Comparison of ENCODE assay signal across 10 mouse cellular contexts in genomic region chr9:65776137-65776872, GRCm38 (mm10). TPM values are rescaled to one million over a fixed set of nuclear protein-coding genes. Genes with fewer than 3 reads are reported as not detected.
DNase-seq lines count a peak whose midpoint lies in the region; ATAC-seq lines count a peak whose summit lies in the region.
"Had no signal": no experiment of that assay in that cellular context is flagged by ENCODE, and none has a peak within 500 bp of the region (broad histone marks: within the 10 kb centered on the region; RNA-seq: fewer than 3 reads in every experiment).

No protein-coding gene starts in this region.

- peaks cover 31% of the 10 kb centered on the region for H3K4me1 ChIP-seq in forebrain, embryonic 13.5 days
- H3K4me1 ChIP-seq in forebrain, embryonic 15.5 days, result peaks cover 19% of the 10 kb centered on the region
- H3K4me1 ChIP-seq in intestine, embryonic 16.5 days (ENCODE audit: control insufficient read depth, insufficient read depth, low read length), result peaks cover 17% of the 10 kb centered on the region
- H3K4me1 ChIP-seq in liver, embryonic 13.5 days (replicated peaks), result peaks cover 57% of the 10 kb centered on the region
- peaks cover 26% of the 10 kb centered on the region for H3K4me1 ChIP-seq in heart, embryonic 12.5 days (replicated peaks)

- H3K4me2 ChIP-seq in forebrain, embryonic 13.5 days, result no peak overlapping the region
- no peak overlapping the region for H3K4me2 ChIP-seq in forebrain, embryonic 15.5 days (replicated peaks)
- H3K4me2 ChIP-seq in intestine, embryonic 16.5 days (ENCODE audit: low read depth, low read length), result no peak overlapping the region
- H3K4me2 ChIP-seq in liver, embryonic 13.5 days, result peak overlapping the region; percentile 9; the same call in 1 of the 2 replicates
- no peak overlapping the region for H3K4me2 ChIP-seq in heart, embryonic 12.5 days

- H3K36me3 ChIP-seq in forebrain, embryonic 13.5 days (ENCODE audit: poor library complexity, severe bottlenecking), result peaks cover 6% of the 10 kb centered on the region; the same call in 1 of the 2 replicates
- H3K36me3 ChIP-seq in forebrain, embryonic 15.5 days, result no peaks in the 10 kb centered on the region
- no peaks in the 10 kb centered on the region for H3K36me3 ChIP-seq in intestine, embryonic 16.5 days (ENCODE audit: control insufficient read depth, insufficient read depth, low read length)
- H3K36me3 ChIP-seq in liver, embryonic 13.5 days, result peaks cover 10% of the 10 kb centered on the region
- H3K36me3 ChIP-seq in heart, embryonic 12.5 days, result peaks cover 9% of the 10 kb centered on the region; the same call in 1 of the 2 replicates

- peak; percentile 44 for DNase-seq in ES-CJ7 (ENCODE audit: low read depth, low spot score)
- DNase-seq in liver, embryonic 13.5 days, result no peak
- no peak for DNase-seq in frontal cortex, postnatal 10 days (ENCODE audit: low spot score in 2 of 2)
- DNase-seq in adrenal gland, postnatal 10 days, result no peak
- DNase-seq: thymus, adult 18-20 months had no signal

- H3K9me3 ChIP-seq in forebrain, embryonic 13.5 days (replicated peaks), result 0 out of 2 replicates have a peak, but pooled peaks cover 3% of the 10 kb centered on the region
- no peaks in the 10 kb centered on the region for H3K9me3 ChIP-seq in forebrain, embryonic 15.5 days
- H3K9me3 ChIP-seq in intestine, embryonic 16.5 days (ENCODE audit: control insufficient read depth, low read length), result no peaks in the 10 kb centered on the region
- no peaks in the 10 kb centered on the region for H3K9me3 ChIP-seq in liver, embryonic 13.5 days (replicated peaks)
- H3K9me3 ChIP-seq in heart, embryonic 12.5 days (replicated peaks), result peaks cover 7% of the 10 kb centered on the region; the same call in 1 of the 2 replicates

- H3K27ac ChIP-seq in forebrain, embryonic 13.5 days, result peak overlapping the region; percentile 25; the same call in 1 of the 2 replicates
- no peak overlapping the region for H3K27ac ChIP-seq in forebrain, embryonic 15.5 days (replicated peaks)
- H3K27ac ChIP-seq in intestine, embryonic 16.5 days (ENCODE audit: low read length), result peak overlapping the region; percentile 30
- peak overlapping the region; percentile 48 for H3K27ac ChIP-seq in liver, embryonic 13.5 days
- no peak overlapping the region for H3K27ac ChIP-seq in heart, embryonic 12.5 days (ENCODE audit: poor library complexity, severe bottlenecking)

- no peak for ATAC-seq in forebrain, embryonic 13.5 days
- ATAC-seq in forebrain, embryonic 15.5 days (replicated peaks), result no peak
- peak; percentile 73 for ATAC-seq in intestine, embryonic 16.5 days
- peak; percentile 53 for ATAC-seq in liver, embryonic 13.5 days (ENCODE audit: low read depth)
- ATAC-seq in heart, embryonic 12.5 days (ENCODE audit: insufficient number of reproducible peaks, low FRiP score), result no peak

- no peak overlapping the region for H3K9ac ChIP-seq in forebrain, embryonic 13.5 days
- no peak overlapping the region for H3K9ac ChIP-seq in forebrain, embryonic 15.5 days (replicated peaks)
- H3K9ac ChIP-seq in intestine, embryonic 16.5 days (ENCODE audit: low read depth, low read length), result no peak overlapping the region
- no peak overlapping the region for H3K9ac ChIP-seq in liver, embryonic 13.5 days
- H3K9ac ChIP-seq in heart, embryonic 12.5 days, result no peak overlapping the region

- WGBS in forebrain, embryonic 13.5 days, result 6% methylated on average over 8 of the region's 8 CpGs
- 9% methylated on average over 8 of the region's 8 CpGs for WGBS in forebrain, embryonic 15.5 days
- WGBS in intestine, embryonic 16.5 days, result 21% methylated on average over 8 of the region's 8 CpGs
- WGBS in liver, embryonic 13.5 days (ENCODE audit: insufficient replicate concordance), result 42% methylated on average over 8 of the region's 8 CpGs
- 22% methylated on average over 8 of the region's 8 CpGs for WGBS in heart, embryonic 12.5 days

- no peak overlapping the region for H3K4me3 ChIP-seq in forebrain, embryonic 13.5 days
- no peak overlapping the region for H3K4me3 ChIP-seq in forebrain, embryonic 15.5 days
- H3K4me3 ChIP-seq in intestine, embryonic 16.5 days (ENCODE audit: low read length), result no peak overlapping the region
- no peak overlapping the region for H3K4me3 ChIP-seq in liver, embryonic 13.5 days (replicated peaks)
- no peak overlapping the region for H3K4me3 ChIP-seq in heart, embryonic 12.5 days
- H3K4me3 ChIP-seq: erythroblast, embryonic 14.5 days had no signal

- no peaks in the 10 kb centered on the region for H3K27me3 ChIP-seq in forebrain, embryonic 13.5 days
- no peaks in the 10 kb centered on the region for H3K27me3 ChIP-seq in forebrain, embryonic 15.5 days
- no peaks in the 10 kb centered on the region for H3K27me3 ChIP-seq in intestine, embryonic 16.5 days (replicated peaks; ENCODE audit: control insufficient read depth, insufficient read depth, low read length)
- no peaks in the 10 kb centered on the region for H3K27me3 ChIP-seq in liver, embryonic 13.5 days
- H3K27me3 ChIP-seq in heart, embryonic 12.5 days (replicated peaks), result no peaks in the 10 kb centered on the region

RNA-seq across cellular contexts. Expression of gene Zfp609, which starts 51.1 kb away (rescaled TPM):
- 9.4 and 9.6 TPM in 2 replicates for polyA plus RNA-seq in forebrain, embryonic 13.5 days (2015; fragmentation: Nextera tagmentation; extraction: Ambion mirVana)
- 8.9 and 10.1 TPM in 2 replicates for polyA plus RNA-seq in forebrain, embryonic 15.5 days (2015; fragmentation: Nextera tagmentation; extraction: Ambion mirVana)
- polyA plus RNA-seq in intestine, embryonic 16.5 days (2015; fragmentation: Nextera tagmentation; extraction: Ambion mirVana), result 3.8 and 4.2 TPM in 2 replicates
- polyA plus RNA-seq in liver, embryonic 13.5 days (2015; fragmentation: Nextera tagmentation; extraction: Ambion mirVana), result 1.7 and 1.8 TPM in 2 replicates
- polyA plus RNA-seq in heart, embryonic 12.5 days (2016; fragmentation: Nextera tagmentation; extraction: Ambion mirVana), result 7.1 and 7.6 TPM in 2 replicates
- 10 to 100 TPM; 30.4 to 36.1 TPM for total RNA-seq in adrenal gland, postnatal 10 days (2021)

Comparison
In these comparisons a context has a peak if more than half of its experiments do, and no peak if none do; other contexts are left out.
1. H3K27ac ChIP-seq: peak in forebrain, embryonic 13.5 days (single experiment), intestine, embryonic 16.5 days (single experiment) and liver, embryonic 13.5 days (single experiment); none in forebrain, embryonic 15.5 days (single experiment) and heart, embryonic 12.5 days (single experiment).
2. ATAC-seq: peak in intestine, embryonic 16.5 days (single experiment) and liver, embryonic 13.5 days (single experiment); none in forebrain, embryonic 13.5 days (single experiment), forebrain, embryonic 15.5 days (single experiment) and heart, embryonic 12.5 days (single experiment).